Mouse (Mus musculus): ENCODE measurements at regions not wholly inside any gene's neighbourhood (a gene's known extent, or its start where the extent isn't known, plus 50 kb on each side); places are given as distances from the start of the nearest gene placed in this dataset.

GRCm38 (mm10) chr2:117442862-117443261, 100.1 kb upstream of the Rasgrp1 start:
- Histone ChIP-seq H3K27ac (ENCODE audit: low read length) (no peak overlapping the region), H3K9me3 (replicated peaks; ENCODE audit: control insufficient read depth, low read length) (no peaks in the 10 kb centered on the region), H3K36me3 (ENCODE audit: control insufficient read depth, insufficient read depth) (no peaks in the 10 kb centered on the region), H3K4me1 (ENCODE audit: control insufficient read depth, low read depth, low read length) (no peaks in the 10 kb centered on the region), H3K27me3 (ENCODE audit: control insufficient read depth, insufficient read depth, low read depth, low read length) (no peaks in the 10 kb centered on the region), H3K4me2 (ENCODE audit: low read depth, low read length) (no peak overlapping the region), H3K9ac (ENCODE audit: low read depth, low read length) (no peak overlapping the region), H3K4me3 (ENCODE audit: low read depth, low read length) (no peak overlapping the region)
- no peak for ATAC-seq (ENCODE audit: low read depth)
- 47% methylated on average over 4 of the region's 4 CpGs for WGBS (ENCODE audit: insufficient replicate concordance)

DNA sequence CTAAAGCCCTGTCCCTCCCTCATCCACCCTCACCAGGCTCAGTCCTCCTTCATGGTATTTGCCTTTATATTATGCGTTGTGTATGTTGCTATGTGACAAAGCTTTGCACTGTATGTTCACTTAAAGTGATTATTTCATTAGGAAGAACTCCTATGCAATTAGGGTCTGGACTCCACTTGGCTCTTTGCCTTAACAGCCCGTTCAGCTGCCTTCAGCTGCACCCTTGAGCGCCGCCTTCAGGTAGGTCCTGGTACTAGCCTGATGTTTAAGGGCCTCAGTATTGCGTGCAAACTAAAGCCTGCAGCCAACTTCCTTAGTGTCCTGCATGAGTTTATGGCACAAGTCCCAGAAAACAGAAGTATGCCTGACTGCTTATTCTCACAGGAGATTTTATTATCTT, 101.9 kb upstream of the Rasgrp1 start:
- no peak overlapping the region for H3K9ac ChIP-seq (ENCODE audit: low read depth, low read length)
- no peaks in the 10 kb centered on the region for H3K27me3 ChIP-seq (ENCODE audit: control insufficient read depth, insufficient read depth, low read depth, low read length)
- H3K36me3 ChIP-seq (ENCODE audit: control insufficient read depth, insufficient read depth), result no peaks in the 10 kb centered on the region
- H3K9me3 ChIP-seq (replicated peaks; ENCODE audit: control insufficient read depth, low read length), result no peaks in the 10 kb centered on the region
- H3K27ac ChIP-seq (ENCODE audit: low read length), result no peak overlapping the region
- no peak overlapping the region for H3K4me2 ChIP-seq (ENCODE audit: low read depth, low read length)
- no peak overlapping the region for H3K4me3 ChIP-seq (ENCODE audit: low read depth, low read length)
- ATAC-seq (ENCODE audit: low read depth), result no peak
- no peaks in the 10 kb centered on the region for H3K4me1 ChIP-seq (ENCODE audit: control insufficient read depth, low read depth, low read length)
- WGBS (ENCODE audit: insufficient replicate concordance), result 28% methylated on average over 5 of the region's 5 CpGs

DNA sequence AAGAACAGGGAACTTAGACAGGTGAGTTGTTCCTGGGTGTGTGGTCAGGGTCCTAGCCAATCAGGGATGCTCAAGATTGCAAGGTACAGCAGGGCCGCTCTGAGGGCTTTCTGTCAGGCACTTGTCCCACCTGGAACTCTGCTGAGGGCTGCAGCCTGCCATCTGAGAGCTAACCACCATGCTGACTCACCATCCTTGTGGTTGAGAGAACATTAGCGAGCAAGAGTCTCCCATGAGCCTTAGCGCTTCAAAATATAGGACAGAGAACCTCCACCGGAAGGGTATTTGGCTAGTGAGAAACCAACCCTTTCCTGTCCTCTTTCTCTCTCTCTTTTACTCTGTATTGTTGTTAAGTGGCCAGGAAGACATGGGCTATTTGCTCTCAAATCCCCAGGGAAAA, 104.1 kb upstream of the Rasgrp1 start:
- H3K36me3 ChIP-seq (ENCODE audit: control insufficient read depth, insufficient read depth), result no peaks in the 10 kb centered on the region
- no peaks in the 10 kb centered on the region for H3K27me3 ChIP-seq (ENCODE audit: control insufficient read depth, insufficient read depth, low read depth, low read length)
- no peaks in the 10 kb centered on the region for H3K4me1 ChIP-seq (ENCODE audit: control insufficient read depth, low read depth, low read length)
- no peak overlapping the region for H3K4me3 ChIP-seq (ENCODE audit: low read depth, low read length)
- no peak for ATAC-seq (ENCODE audit: low read depth)
- 33% methylated on average over 4 of the region's 4 CpGs for WGBS (ENCODE audit: insufficient replicate concordance)
- H3K9ac ChIP-seq (ENCODE audit: low read depth, low read length), result no peak overlapping the region
- no peaks in the 10 kb centered on the region for H3K9me3 ChIP-seq (replicated peaks; ENCODE audit: control insufficient read depth, low read length)
- no peak overlapping the region for H3K4me2 ChIP-seq (ENCODE audit: low read depth, low read length)
- no peak overlapping the region for H3K27ac ChIP-seq (ENCODE audit: low read length)

DNA sequence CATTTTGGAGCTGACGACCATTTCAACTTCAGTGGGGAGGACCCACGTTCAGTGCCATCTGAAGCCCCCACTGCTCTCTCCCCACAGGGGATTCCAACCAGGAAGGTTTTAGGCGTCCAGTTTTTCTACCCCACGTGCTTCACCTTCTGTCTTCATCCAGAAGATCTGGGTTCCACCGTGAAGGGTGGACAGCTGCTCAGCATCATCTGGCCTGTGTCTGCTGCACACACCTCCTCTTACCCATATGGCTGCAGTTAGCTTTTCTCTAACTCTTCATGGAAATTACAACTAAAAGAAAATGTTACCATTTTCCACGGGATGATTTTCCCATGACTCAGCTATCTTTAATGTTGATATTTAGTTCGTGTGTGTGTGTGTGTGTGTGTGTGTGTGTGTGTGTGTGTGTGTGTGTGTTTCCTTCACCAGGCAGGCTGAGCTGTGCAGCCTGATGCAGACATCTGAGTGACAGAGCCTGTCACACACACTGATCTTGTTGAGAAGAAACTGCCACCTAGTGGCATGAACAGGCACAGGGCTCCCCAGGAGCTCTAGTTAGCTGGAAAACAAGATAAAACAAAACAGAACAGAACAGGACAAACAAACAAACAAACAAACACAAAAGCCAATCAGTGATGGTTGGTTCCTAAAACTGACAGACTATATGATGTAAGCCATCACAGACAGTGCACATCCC, 107.5 kb upstream of the Rasgrp1 start:
- Histone ChIP-seq H3K4me3 (ENCODE audit: low read depth, low read length) (no peak overlapping the region), H3K9ac (ENCODE audit: low read depth, low read length) (no peak overlapping the region), H3K27ac (ENCODE audit: low read length) (no peak overlapping the region), H3K27me3 (ENCODE audit: control insufficient read depth, insufficient read depth, low read depth, low read length) (no peaks in the 10 kb centered on the region), H3K9me3 (replicated peaks; ENCODE audit: control insufficient read depth, low read length) (no peaks in the 10 kb centered on the region), H3K36me3 (ENCODE audit: control insufficient read depth, insufficient read depth) (no peaks in the 10 kb centered on the region), H3K4me1 (ENCODE audit: control insufficient read depth, low read depth, low read length) (no peaks in the 10 kb centered on the region), H3K4me2 (ENCODE audit: low read depth, low read length) (no peak overlapping the region)
- 40% methylated on average over 7 of the region's 7 CpGs for WGBS (ENCODE audit: insufficient replicate concordance)
- no peak for ATAC-seq (ENCODE audit: low read depth)

- H3K27me3 ChIP-seq (ENCODE audit: control insufficient read depth, insufficient read depth, low read depth, low read length), result no peaks in the 10 kb centered on the region
- ATAC-seq (ENCODE audit: low read depth), result no peak
- 58% methylated on average over 5 of the region's 5 CpGs for WGBS (ENCODE audit: insufficient replicate concordance)
These were observed 109.0 kb upstream of the Rasgrp1 start for GRCm38 (mm10) chr2:117451818-117452217.

GRCm38 (mm10) chr2:117455021-117455739, 112.4 kb upstream of the Rasgrp1 start:
- Histone ChIP-seq H3K4me2 (ENCODE audit: low read depth, low read length) (no peak overlapping the region), H3K36me3 (ENCODE audit: control insufficient read depth, insufficient read depth) (no peaks in the 10 kb centered on the region), H3K4me1 (ENCODE audit: control insufficient read depth, low read depth, low read length) (no peaks in the 10 kb centered on the region), H3K4me3 (ENCODE audit: low read depth, low read length) (no peak overlapping the region), H3K9me3 (replicated peaks; ENCODE audit: control insufficient read depth, low read length) (no peaks in the 10 kb centered on the region), H3K9ac (ENCODE audit: low read depth, low read length) (no peak overlapping the region), H3K27me3 (ENCODE audit: control insufficient read depth, insufficient read depth, low read depth, low read length) (no peaks in the 10 kb centered on the region), H3K27ac (ENCODE audit: low read length) (no peak overlapping the region)
- 54% methylated on average over 4 of the region's 4 CpGs for WGBS (ENCODE audit: insufficient replicate concordance)
- no peak for ATAC-seq (ENCODE audit: low read depth)

More at GRCm38 (mm10) chr2:117451818-117452217, 109.0 kb upstream of the Rasgrp1 start:
- H3K4me3 ChIP-seq (ENCODE audit: low read depth, low read length), result no peak overlapping the region
- H3K4me1 ChIP-seq (ENCODE audit: control insufficient read depth, low read depth, low read length), result no peaks in the 10 kb centered on the region
- no peak overlapping the region for H3K9ac ChIP-seq (ENCODE audit: low read depth, low read length)
- H3K4me2 ChIP-seq (ENCODE audit: low read depth, low read length), result no peak overlapping the region
- H3K27ac ChIP-seq (ENCODE audit: low read length), result no peak overlapping the region
- H3K36me3 ChIP-seq (ENCODE audit: control insufficient read depth, insufficient read depth), result no peaks in the 10 kb centered on the region
- no peaks in the 10 kb centered on the region for H3K9me3 ChIP-seq (replicated peaks; ENCODE audit: control insufficient read depth, low read length)

DNA sequence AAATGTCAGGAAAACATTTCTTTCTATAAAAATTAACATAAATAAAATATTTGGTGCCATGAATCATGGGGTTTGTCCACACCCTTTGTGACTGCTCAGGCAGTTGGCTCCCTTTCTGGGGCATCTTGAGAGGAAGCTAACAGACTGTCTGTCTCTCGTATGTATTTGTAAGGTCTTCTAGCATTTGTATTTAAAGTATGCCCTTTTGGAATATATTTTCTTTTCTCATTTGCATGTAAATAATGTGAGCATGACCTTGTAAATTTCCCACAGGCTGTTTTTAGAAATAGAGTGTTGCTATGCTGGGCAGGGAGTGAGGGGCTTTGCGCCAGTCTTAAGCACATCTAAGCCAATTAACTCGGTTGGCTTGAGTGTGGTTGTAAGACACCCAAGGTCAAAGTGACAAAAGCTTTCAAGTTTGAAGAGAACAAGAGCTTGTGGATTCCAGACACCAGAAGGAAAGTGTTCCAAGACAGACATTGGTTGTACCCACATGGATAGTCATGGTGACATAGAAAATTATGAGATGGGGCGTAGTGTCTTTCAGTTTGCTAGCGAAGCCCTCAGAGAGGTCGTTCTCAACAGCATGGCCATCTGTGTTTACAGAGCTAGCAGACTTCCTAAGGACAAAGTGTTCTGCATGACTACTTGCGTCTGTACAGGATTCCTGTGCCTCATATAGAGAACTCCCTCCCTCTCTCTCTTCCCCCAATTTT, 113.1 kb upstream of the Rasgrp1 start:
- H3K4me2 ChIP-seq (ENCODE audit: low read depth, low read length), result no peak overlapping the region
- no peak for ATAC-seq (ENCODE audit: low read depth)
- WGBS (ENCODE audit: insufficient replicate concordance), result 57% methylated on average over 7 of the region's 7 CpGs
- no peaks in the 10 kb centered on the region for H3K4me1 ChIP-seq (ENCODE audit: control insufficient read depth, low read depth, low read length)
- H3K9ac ChIP-seq (ENCODE audit: low read depth, low read length), result no peak overlapping the region
- H3K27me3 ChIP-seq (ENCODE audit: control insufficient read depth, insufficient read depth, low read depth, low read length), result no peaks in the 10 kb centered on the region
- no peaks in the 10 kb centered on the region for H3K9me3 ChIP-seq (replicated peaks; ENCODE audit: control insufficient read depth, low read length)
- H3K36me3 ChIP-seq (ENCODE audit: control insufficient read depth, insufficient read depth), result no peaks in the 10 kb centered on the region
- no peak overlapping the region for H3K27ac ChIP-seq (ENCODE audit: low read length)
- H3K4me3 ChIP-seq (ENCODE audit: low read depth, low read length), result no peak overlapping the region

- Histone ChIP-seq H3K27ac (ENCODE audit: low read length) (no peak overlapping the region), H3K36me3 (ENCODE audit: control insufficient read depth, insufficient read depth) (no peaks in the 10 kb centered on the region), H3K9me3 (replicated peaks; ENCODE audit: control insufficient read depth, low read length) (no peaks in the 10 kb centered on the region), H3K9ac (ENCODE audit: low read depth, low read length) (no peak overlapping the region), H3K27me3 (ENCODE audit: control insufficient read depth, insufficient read depth, low read depth, low read length) (no peaks in the 10 kb centered on the region), H3K4me3 (ENCODE audit: low read depth, low read length) (no peak overlapping the region), H3K4me1 (ENCODE audit: control insufficient read depth, low read depth, low read length) (no peaks in the 10 kb centered on the region), H3K4me2 (ENCODE audit: low read depth, low read length) (no peak overlapping the region)
- no peak for ATAC-seq (ENCODE audit: low read depth)
- 71% methylated on average over 13 of the region's 13 CpGs for WGBS (ENCODE audit: insufficient replicate concordance)
These were observed 113.7 kb upstream of the Rasgrp1 start for GRCm38 (mm10) chr2:117456456-117457020.

Data from liver, embryonic 16.5 days (tissue).